Mouse (Mus musculus): ENCODE measurements around the gene Fes.

- TF ChIP-seq CTCF (IDR thresholded peaks at IDR 0.05; ENCODE audit: low read depth, low read length) = no peak
- TF ChIP-seq POLR2A (IDR thresholded peaks at IDR 0.05; ENCODE audit: extremely low read depth, insufficient read depth, low read length) = no peak
These were observed 25.0 kb upstream of the Fes start for GRCm38 (mm10) chr7:80412781-80413180.

Measured in liver, adult 2 months (tissue).